In the genomic region with DNA sequence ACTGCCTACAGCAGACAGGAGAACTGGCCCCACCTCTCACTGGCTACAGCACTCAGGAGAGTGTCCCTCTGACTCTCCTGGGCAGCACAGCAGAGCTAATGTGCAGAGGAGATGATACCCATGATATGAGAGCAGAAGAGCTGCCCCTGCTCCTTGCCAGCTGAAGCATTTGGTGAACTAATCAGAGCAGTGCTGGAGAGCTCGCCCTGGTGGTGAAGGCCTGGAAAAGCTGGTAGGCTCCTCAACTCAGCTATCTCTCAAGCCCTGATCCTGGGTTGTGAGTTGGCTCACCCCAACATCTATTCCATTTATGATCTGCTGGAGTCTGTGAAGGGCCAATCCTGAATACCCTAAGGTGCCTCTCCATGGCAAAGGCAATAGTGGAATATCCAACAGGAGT, we compare ENCODE assay signal across 19 mouse cellular contexts.
"Had no signal": no experiment of that assay in that cellular context is flagged by ENCODE, and none has a peak within 500 bp of the region (broad histone marks: within the 10 kb centered on the region; RNA-seq: fewer than 3 reads in every experiment).

No protein-coding gene starts in this region.

- H3K9ac ChIP-seq: limb, embryonic 13.5 days; liver, embryonic 12.5 days; liver, embryonic 15.5 days had no signal

- H3K4me3 ChIP-seq: limb, embryonic 10.5 days; limb, embryonic 13.5 days; liver, embryonic 12.5 days; liver, embryonic 15.5 days had no signal

- H3K4me2 ChIP-seq: limb, embryonic 13.5 days; liver, embryonic 12.5 days; liver, embryonic 15.5 days; midbrain, embryonic 11.5 days had no signal

- H3K9me3 ChIP-seq: limb, embryonic 10.5 days; limb, embryonic 13.5 days; liver, embryonic 12.5 days; liver, embryonic 15.5 days had no signal

- H3K27me3 ChIP-seq: limb, embryonic 13.5 days; liver, embryonic 12.5 days; liver, embryonic 15.5 days had no signal

- DNase-seq: kidney, adult 18-20 months; liver; lung, adult 2 months; lung, postnatal 14 days; lung, postnatal 4 days; midbrain, embryonic 14.5 days; right cerebral cortex, adult 18-20 months; right cerebral cortex, postnatal 14 days; right cerebral cortex, postnatal 4 days; thymus, adult 2 months; thymus, postnatal 14 days; thymus, postnatal 4 days had no signal

- H3K36me3 ChIP-seq: limb, embryonic 10.5 days; limb, embryonic 13.5 days; liver, embryonic 12.5 days; liver, embryonic 15.5 days had no signal

- ATAC-seq: liver, embryonic 12.5 days had no signal

- H3K4me1 ChIP-seq: liver, embryonic 12.5 days; liver, embryonic 15.5 days had no signal

- H3K27ac ChIP-seq: kidney, postnatal 0 days; limb, embryonic 10.5 days; limb, embryonic 13.5 days; liver, embryonic 12.5 days; liver, embryonic 15.5 days; stomach, postnatal 0 days had no signal
